Comparison of ENCODE assay signal across 7 mouse cellular contexts in genomic region chr8:116115811-116116372, GRCm38 (mm10).
A peak's percentile ranks its signal among the peaks of the same experiment; 100 is the strongest.
DNase-seq lines count a peak whose midpoint lies in the region; ATAC-seq lines count a peak whose summit lies in the region.

No protein-coding gene starts in this region.

- H3K9ac ChIP-seq in heart, embryonic 14.5 days (ENCODE audit: low read length) = no peak overlapping the region
- no peak overlapping the region for H3K9ac ChIP-seq in kidney, embryonic 16.5 days (replicated peaks; ENCODE audit: low read length)

- WGBS in forebrain, embryonic 10.5 days = 74% methylated on average over 18 of the region's 18 CpGs
- 46% methylated on average over 18 of the region's 18 CpGs for WGBS in heart, embryonic 14.5 days
- WGBS in kidney, embryonic 16.5 days = 32% methylated on average over 18 of the region's 18 CpGs

- ATAC-seq in cerebellum, adult (ENCODE audit: insufficient number of reproducible peaks, low FRiP score, low TSS enrichment) = peak; percentile 69; the same call in 1 of the 2 replicates
- peak; percentile 76 for ATAC-seq in heart, embryonic 14.5 days (ENCODE audit: insufficient number of reproducible peaks, insufficient read depth, low FRiP score, low read depth)
- ATAC-seq in kidney, embryonic 16.5 days (ENCODE audit: low FRiP score, low TSS enrichment) = peak; percentile 80

- H3K4me3 ChIP-seq in forebrain, embryonic 10.5 days = no peak overlapping the region
- no peak overlapping the region for H3K4me3 ChIP-seq in heart, embryonic 14.5 days (ENCODE audit: control insufficient read depth in 1 of 2, insufficient read depth in 1 of 2, low read depth in 1 of 2, low read length in 2 of 2)
- H3K4me3 ChIP-seq in kidney, embryonic 16.5 days (ENCODE audit: low read length) = no peak overlapping the region

- peaks cover 7% of the 10 kb centered on the region; the same call in 1 of the 2 replicates for H3K27me3 ChIP-seq in forebrain, embryonic 10.5 days (ENCODE audit: poor library complexity, severe bottlenecking)
- no peaks in the 10 kb centered on the region; the same call in 1 of the 2 replicates for H3K27me3 ChIP-seq in heart, embryonic 14.5 days (ENCODE audit: control insufficient read depth, insufficient read depth, low read length)
- H3K27me3 ChIP-seq in kidney, embryonic 16.5 days (ENCODE audit: insufficient read depth, low read length) = no peaks in the 10 kb centered on the region

- H3K4me2 ChIP-seq in heart, embryonic 14.5 days (ENCODE audit: low read length) = peak overlapping the region; percentile 37
- peak overlapping the region; percentile 32 for H3K4me2 ChIP-seq in kidney, embryonic 16.5 days (replicated peaks; ENCODE audit: low read depth, low read length)

- no peak for DNase-seq in forebrain, embryonic 10.5 days (ENCODE audit: extremely low spot score, low spot score)
- DNase-seq in lung, adult 18-20 months = peak; percentile 61 to 69
- peak; percentile 60 for DNase-seq in ovary, postnatal 10 days (ENCODE audit: low spot score)
- no peak for DNase-seq in spleen, postnatal 14 days (ENCODE audit: low spot score in 2 of 2)

- peaks cover 20% of the 10 kb centered on the region for H3K4me1 ChIP-seq in forebrain, embryonic 10.5 days
- H3K4me1 ChIP-seq in heart, embryonic 14.5 days (ENCODE audit: control insufficient read depth in 2 of 2, insufficient read depth in 2 of 2, low read length in 2 of 2) = peaks cover 17 to 21% of the 10 kb centered on the region in 2 experiments
- H3K4me1 ChIP-seq in kidney, embryonic 16.5 days (ENCODE audit: insufficient read depth, low read length) = peaks cover 13% of the 10 kb centered on the region

- H3K36me3 ChIP-seq in forebrain, embryonic 10.5 days (replicated peaks) = no peaks in the 10 kb centered on the region
- no peaks in the 10 kb centered on the region for H3K36me3 ChIP-seq in heart, embryonic 14.5 days (ENCODE audit: control insufficient read depth, insufficient read depth, low read length)
- no peaks in the 10 kb centered on the region for H3K36me3 ChIP-seq in kidney, embryonic 16.5 days (ENCODE audit: insufficient read depth, low read length)

- no peaks in the 10 kb centered on the region for H3K9me3 ChIP-seq in forebrain, embryonic 10.5 days
- no peaks in the 10 kb centered on the region for H3K9me3 ChIP-seq in heart, embryonic 14.5 days (ENCODE audit: control insufficient read depth, low read length)
- no peaks in the 10 kb centered on the region for H3K9me3 ChIP-seq in kidney, embryonic 16.5 days (ENCODE audit: low read length)

- peak overlapping the region; percentile 60; the same call in 1 of the 2 replicates for H3K27ac ChIP-seq in forebrain, embryonic 10.5 days
- no peak overlapping the region for H3K27ac ChIP-seq in heart, embryonic 14.5 days (replicated peaks in 1 of 2; ENCODE audit: control insufficient read depth in 1 of 2, insufficient read depth in 1 of 2, low read depth in 2 of 2, low read length in 2 of 2)
- H3K27ac ChIP-seq in kidney, embryonic 16.5 days (ENCODE audit: low read length) = peak overlapping the region; percentile 38; the same call in 1 of the 2 replicates

Comparison
In these comparisons a context has a peak if more than half of its experiments do, and no peak if none do; other contexts are left out.
1. DNase-seq: peak in lung, adult 18-20 months (2 of 2) and ovary, postnatal 10 days (single experiment); none in forebrain, embryonic 10.5 days (single experiment) and spleen, postnatal 14 days (0 of 2).
2. H3K27ac ChIP-seq: peak in forebrain, embryonic 10.5 days (single experiment) and kidney, embryonic 16.5 days (single experiment); none in heart, embryonic 14.5 days (0 of 2).
3. Peak in every context shown above with its lines, with median percentiles within 50 percentile points of each other: ATAC-seq.